Mouse (Mus musculus) B cell, adult (primary cell): Measurements from ENCODE around the gene Plk3. TPM values are rescaled to one million over a fixed set of nuclear protein-coding genes. Genes with fewer than 3 reads are reported as not detected.

Experiments used
- total RNA-seq: library from RNA; stranded (reverse); gene quantifications from 4 replicates; pipeline ENCODE4 v1.2.4, GENCODE M21; 2023; ENCODE audit not compliant: inconsistent age

Gene Plk3
- total RNA-seq, result 21.9 to 26.2 TPM (median 25.3 TPM) in 4 replicates

DNA sequence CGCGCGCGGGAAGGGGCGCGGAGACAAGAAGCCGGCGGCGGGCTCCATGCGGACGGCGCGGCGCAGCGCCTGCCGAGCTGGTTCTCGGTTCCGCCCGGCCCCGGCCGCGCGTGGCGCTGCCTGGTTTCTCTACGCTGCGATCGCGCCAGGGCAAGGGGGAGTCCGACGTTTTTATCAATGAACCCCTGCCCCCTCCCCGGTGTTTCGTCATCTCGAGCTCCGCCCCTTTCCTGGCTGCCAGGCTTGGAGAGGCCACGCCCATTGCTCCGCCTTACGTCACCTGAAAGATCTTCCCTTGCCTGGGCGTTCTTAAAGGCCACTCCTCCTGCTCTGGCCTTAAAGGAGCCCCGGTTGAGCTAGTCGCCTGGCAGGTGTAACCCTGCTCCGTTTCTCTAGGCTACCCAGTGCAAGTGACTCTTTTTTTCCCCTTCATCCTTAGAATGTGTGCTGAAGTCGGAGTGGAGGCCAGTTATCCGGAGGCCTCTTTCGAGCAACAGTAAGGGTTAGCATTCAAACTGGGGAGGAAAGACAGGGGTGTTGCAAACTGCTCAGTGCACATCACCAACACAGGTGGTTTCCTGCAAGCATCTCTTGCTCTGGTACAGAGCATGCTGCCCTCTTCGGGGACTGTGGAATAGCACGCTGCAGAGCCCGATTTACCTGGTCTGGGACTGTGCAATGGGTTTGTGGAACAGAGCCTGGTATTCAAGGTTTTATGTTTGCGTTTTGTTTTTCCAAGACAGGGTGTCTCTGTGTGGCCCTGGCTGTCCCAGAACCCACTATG lies at the start of gene Plk3:
Plk3 (minus strand) TSS at position 147 of the 784 bp plus-strand sequence.

DNA sequence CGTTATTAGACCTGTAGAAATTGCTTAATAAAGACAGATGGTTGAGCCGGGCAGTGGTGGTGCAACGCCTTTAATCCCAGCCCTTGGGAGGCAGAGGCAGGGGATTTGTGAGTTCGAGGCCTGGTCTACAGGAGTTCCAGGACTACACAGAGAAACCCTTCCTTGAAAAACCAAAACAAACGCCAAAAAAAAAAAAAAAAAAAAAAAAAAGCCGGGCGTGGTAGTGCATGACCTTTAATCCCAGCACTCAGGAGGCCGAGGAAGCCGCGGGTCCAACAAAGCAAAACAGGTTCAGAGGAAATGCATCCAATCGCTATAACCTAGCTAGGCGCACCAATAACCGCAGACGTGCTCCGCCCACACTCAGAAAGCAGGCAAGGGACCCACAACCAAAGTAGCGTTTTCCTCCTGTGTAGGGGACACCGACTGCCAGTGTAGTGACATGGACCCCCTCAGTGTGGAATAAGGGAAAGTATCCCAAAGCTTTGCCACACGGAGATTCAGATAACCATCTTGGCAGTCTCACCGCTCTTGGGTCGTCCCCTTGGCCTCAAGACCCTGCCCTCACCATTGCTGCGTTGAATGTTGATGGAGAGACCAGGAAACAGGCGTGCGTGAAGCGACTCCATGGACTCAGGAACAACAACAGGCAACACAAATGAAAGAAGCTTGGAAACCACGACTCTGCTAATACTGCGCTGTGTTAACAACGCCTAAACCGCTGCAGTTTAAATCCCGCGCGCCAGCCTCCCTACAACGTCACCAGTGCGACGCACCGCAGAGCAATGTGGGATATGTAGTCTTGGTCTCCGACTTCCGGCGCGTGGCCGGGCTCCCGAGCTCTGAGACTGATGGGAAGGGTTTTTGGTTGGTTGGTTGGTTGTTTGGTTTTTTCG lies 48.3 kb upstream of the Plk3 start, which contains the start of gene Kif2c:
Kif2c (minus strand) TSS at position 777 of the 896 bp plus-strand sequence.

DNA sequence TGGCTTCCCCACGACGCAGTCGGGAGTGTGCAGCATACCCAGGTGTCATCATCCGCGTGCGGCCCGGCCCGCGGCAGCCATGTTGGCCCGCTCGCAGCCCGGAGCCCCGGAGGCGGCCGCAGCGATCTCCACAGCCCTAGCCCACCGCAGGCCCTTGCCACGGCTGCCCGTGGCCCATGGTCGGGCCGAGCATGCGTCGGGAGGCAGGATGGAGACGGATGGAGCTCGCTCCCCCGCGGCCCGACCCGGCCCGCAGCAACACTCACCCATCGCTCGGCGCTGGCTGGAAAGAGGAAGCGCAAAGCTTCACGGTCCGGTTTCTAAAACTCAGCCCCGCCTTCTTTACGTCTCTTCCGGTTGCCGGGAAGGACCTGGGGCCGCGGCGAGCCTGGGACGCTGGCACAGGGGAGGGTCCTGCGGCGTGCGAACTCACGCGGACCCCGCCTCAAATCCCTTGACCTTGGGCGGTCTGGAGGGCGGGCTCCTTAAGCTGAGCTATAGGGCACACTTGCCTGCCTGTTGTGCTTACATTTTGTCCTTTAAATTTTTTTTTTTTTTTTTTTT lies 22.1 kb upstream of the Plk3 start, which contains the start of gene Rps8:
Rps8 (minus strand) TSS at position 452 of the 564 bp plus-strand sequence.

DNA sequence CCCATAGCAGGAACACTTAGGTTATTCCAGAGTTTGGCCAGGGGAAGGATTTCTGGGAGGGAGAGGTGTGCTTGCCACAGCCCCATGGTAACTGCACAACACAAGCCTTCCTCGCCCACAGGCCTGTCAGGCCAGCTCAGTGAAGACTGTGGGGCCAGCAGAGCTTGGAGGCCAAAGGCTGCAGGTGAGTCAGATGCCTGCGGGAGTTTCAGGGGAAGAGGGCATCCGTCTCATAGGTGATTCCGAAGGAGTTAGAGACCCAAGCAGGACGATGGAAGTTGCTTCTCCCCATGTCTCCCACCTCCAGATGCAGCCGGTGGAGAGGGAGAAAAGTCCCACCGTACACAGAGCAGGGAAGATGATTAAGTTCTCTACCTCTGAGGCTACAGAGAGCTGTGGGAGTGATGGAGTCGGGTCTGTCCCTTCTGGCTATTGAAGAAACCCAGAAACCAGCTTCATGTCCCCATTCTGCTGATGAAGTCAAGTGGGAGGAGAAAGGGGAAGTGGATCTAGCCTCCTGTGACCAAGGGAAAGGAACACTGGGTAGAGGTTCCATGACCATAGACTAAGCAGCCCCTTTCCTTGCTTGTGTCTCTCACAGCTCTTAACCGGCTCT lies 7.0 kb downstream of the Plk3 start, which contains the start of gene Tctex1d4:
Tctex1d4 (plus strand) TSS at position 120 of the 616 bp plus-strand sequence.

DNA sequence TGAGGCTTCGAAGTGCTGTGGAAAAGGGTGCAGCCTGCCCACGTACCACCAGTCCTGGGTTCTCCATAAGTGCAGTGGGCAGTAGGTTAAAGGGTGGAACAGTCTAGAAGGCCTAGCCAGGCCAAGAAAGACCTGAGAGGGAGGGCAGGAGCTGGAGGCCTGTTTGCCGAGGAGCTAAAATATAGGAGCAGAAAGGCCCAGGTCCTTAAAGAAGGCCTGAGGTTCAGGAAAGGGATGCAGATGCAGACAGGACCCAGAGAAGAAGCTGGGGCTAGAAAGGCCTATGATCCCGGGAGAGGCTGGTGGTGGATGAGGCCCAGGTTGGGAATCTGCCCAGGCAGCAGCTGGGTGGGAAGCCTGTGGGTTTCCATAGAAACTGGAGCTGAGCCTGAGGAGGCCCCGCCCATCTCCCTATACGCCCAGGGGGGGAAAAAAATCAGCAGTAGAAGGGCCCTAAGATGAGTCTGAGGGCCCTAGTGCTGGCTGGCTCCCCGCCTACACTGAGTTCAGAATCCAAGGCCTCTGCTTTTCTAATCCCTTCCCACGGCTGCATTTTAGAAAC lies 8.3 kb downstream of the Plk3 start, which contains the start of gene Btbd19:
Btbd19 (minus strand) TSS at position 378 of the 562 bp plus-strand sequence.

DNA sequence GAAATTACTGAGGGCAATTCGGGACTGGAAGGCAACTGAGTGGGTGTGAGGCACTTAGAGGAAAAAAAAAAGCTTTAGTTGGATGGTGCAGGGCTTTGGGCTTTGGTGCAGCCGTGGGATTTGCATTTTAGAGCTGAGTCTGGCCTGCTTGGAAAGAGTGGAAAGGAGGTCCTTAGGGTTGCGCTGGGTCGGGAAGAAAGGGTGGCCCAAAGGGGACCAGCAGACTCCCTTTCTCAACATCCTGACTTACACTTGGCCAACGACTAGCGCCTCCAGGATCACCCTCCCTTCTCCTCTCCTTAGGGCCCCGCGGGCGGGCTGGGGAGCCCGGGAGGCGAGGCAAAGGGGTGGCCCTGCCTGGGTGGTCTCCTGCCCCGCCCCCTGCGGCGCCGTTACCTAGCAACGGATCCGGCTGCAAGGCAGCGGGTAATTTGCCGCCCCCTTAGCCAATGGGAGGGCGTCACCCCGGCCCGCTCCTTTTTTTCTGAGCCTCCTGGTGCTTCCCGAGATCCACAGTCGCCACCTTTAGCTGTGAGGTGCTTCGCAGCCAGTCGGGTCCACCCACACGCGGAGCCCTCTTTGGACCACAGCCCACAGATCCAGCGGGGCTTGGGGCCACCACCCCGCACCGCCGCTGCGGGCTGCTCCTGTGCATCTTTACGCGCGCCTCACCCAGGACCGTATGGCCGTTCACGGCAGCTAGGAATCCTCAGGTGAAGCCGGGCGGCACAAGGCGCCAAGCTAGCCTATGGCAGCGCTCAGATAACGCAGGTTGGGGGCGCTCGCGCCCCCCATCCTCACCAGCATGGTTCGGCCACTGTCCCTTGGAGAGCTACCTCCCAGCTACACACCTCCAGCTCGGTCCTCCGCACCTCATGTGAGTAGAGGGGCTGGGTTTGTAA lies 38.0 kb downstream of the Plk3 start, which contains the start of gene Ptch2:
Ptch2 (plus strand) TSS at position 525 of the 902 bp plus-strand sequence.

Other genes with a start within 250 kb of the Plk3 start
- gene Urod, start 139.6 kb downstream of the Plk3 start, total RNA-seq, result 41.8 to 57.5 TPM (median 55.2 TPM) in 4 replicates
- gene Hectd3, start 138.6 kb downstream of the Plk3 start, total RNA-seq, result 39.1 to 52.3 TPM (median 45.1 TPM) in 4 replicates
- gene Eif2b3, start 114.6 kb downstream of the Plk3 start, total RNA-seq, result 26.1 to 30.6 TPM (median 29.1 TPM) in 4 replicates
- 1.0 TPM in 1 of 4 replicates, not detected in the others for gene Ptch2, start 37.9 kb downstream of the Plk3 start, total RNA-seq
- 19.5 to 25.2 TPM (median 22.8 TPM) in 4 replicates for gene Btbd19, start 8.2 kb downstream of the Plk3 start, total RNA-seq
- 0.78 TPM in 1 of 4 replicates, not detected in the others for gene Tctex1d4, start 7.2 kb downstream of the Plk3 start, total RNA-seq
- 2,066 to 2,171 TPM (median 2,129 TPM) in 4 replicates for gene Rps8, start 22.3 kb upstream of the Plk3 start, total RNA-seq
- gene Kif2c, start 48.7 kb upstream of the Plk3 start, total RNA-seq, result 1.2 to 1.9 TPM (median 1.3 TPM) in 4 replicates
- 1.7 TPM in 1 of 4 replicates, not detected in the others for gene Tmem53, start 118.0 kb upstream of the Plk3 start, total RNA-seq
- gene Armh1, start 118.2 kb upstream of the Plk3 start, total RNA-seq, result not detected in 4 replicates